Mouse (Mus musculus) CH12.LX (cell line): ENCODE data around the gene Farp1. TPM values are rescaled to one million over a fixed set of nuclear protein-coding genes. Genes with fewer than 3 reads are reported as not detected.

Experiments
- DNase-seq: peaks from one replicate; pipeline ENCODE4 v3.0.0-alpha.2; 2013; ENCODE audit errors: extremely low read depth
- H3K27ac ChIP-seq: 2 replicates; pipeline ENCODE4 v1.5.1; 2012; ENCODE audit warnings: low read depth, mild to moderate bottlenecking, control low read depth, moderate library complexity; ENCODE audit not compliant: insufficient read depth
- H3K27me3 ChIP-seq: replicated peaks from 2 replicates; pipeline ENCODE3; 2012; ENCODE audit warnings: inconsistent platforms
- H3K36me3 ChIP-seq, 2 experiments: replicated peaks in 1 of 2; 2 replicates each; pipeline versions ENCODE3 to v1.6.1; 2012; ENCODE audit warnings: inconsistent platforms in 1 of 2, low read length in 1 of 2, mild to moderate bottlenecking in 1 of 2, mixed read lengths in 1 of 2, moderate library complexity in 1 of 2; ENCODE audit not compliant: control insufficient read depth in 1 of 2, insufficient read depth in 1 of 2
- H3K4me1 ChIP-seq, 2 experiments: 2 replicates each; pipeline ENCODE4 v1.6.1; 2012; ENCODE audit warnings: inconsistent platforms in 1 of 2, moderate library complexity in 1 of 2; ENCODE audit not compliant: insufficient read depth in 2 of 2, control insufficient read depth in 1 of 2
- H3K4me2 ChIP-seq: 2 replicates; pipeline ENCODE4 v1.6.1; 2012; ENCODE audit warnings: low read depth, mild to moderate bottlenecking, control low read depth; ENCODE audit not compliant: poor library complexity, insufficient read depth, severe bottlenecking
- H3K4me3 ChIP-seq, 3 experiments: fragments of 150-350 bp in 1 of 3; sonication (generic) in 1 of 3; replicated peaks in 1 of 3; 2 replicates each; pipeline versions ENCODE3 to v1.5.1; 2011 to 2012; ENCODE audit warnings: low read depth in 2 of 3, low read length in 2 of 3, mild to moderate bottlenecking in 2 of 3, moderate library complexity in 2 of 3, control low read depth in 1 of 3, improper control_type of control experiment in 1 of 3, inconsistent platforms in 1 of 3, mixed read lengths in 1 of 3; ENCODE audit not compliant: poor library complexity in 1 of 3
- H3K79me2 ChIP-seq: replicated peaks from 2 replicates; pipeline ENCODE4 v1.6.1; 2012; ENCODE audit warnings: mild to moderate bottlenecking, moderate library complexity; ENCODE audit not compliant: control insufficient read depth, poor library complexity, insufficient read depth, severe bottlenecking; ENCODE audit errors: extremely low read depth
- H3K9ac ChIP-seq: 2 replicates; pipeline ENCODE4 v1.6.1; 2012; ENCODE audit warnings: low read depth, mild to moderate bottlenecking, control low read depth, moderate library complexity; ENCODE audit not compliant: insufficient read depth
- H3K9me3 ChIP-seq: replicated peaks from 2 replicates; pipeline ENCODE3; 2012; ENCODE audit warnings: low read length, inconsistent platforms, mixed read lengths
- BHLHE40 ChIP-seq: IDR thresholded peaks from 2 replicates; pipeline ENCODE4 v1.6.1; 2011; ENCODE audit warnings: mild to moderate bottlenecking, low read depth, low read length, improper control_type of control experiment
- CTCF ChIP-seq, 2 experiments: IDR thresholded peaks in 1 of 2; conservative IDR thresholded peaks in 1 of 2; 2 replicates each; pipeline ENCODE4 v1.5.1; 2011 to 2012; ENCODE audit warnings: low read depth in 2 of 2, low read length in 2 of 2, improper control_type of control experiment in 1 of 2, inconsistent platforms in 1 of 2, mild to moderate bottlenecking in 1 of 2, moderate library complexity in 1 of 2
- ELF1 ChIP-seq: IDR thresholded peaks from 2 replicates; pipeline ENCODE4 v1.6.1; 2014; ENCODE audit warnings: low read depth, mild to moderate bottlenecking, inconsistent platforms, low read length, improper control_type of control experiment
- GABPA ChIP-seq: IDR thresholded peaks from 2 replicates; pipeline ENCODE4 v1.6.1; 2012; ENCODE audit warnings: low read depth, low read length, improper control_type of control experiment, inconsistent platforms; ENCODE audit not compliant: insufficient replicate concordance
- HCFC1 ChIP-seq: IDR thresholded peaks from 2 replicates; pipeline ENCODE4 v1.6.1; 2012; ENCODE audit warnings: low read depth, mild to moderate bottlenecking, inconsistent platforms, low read length, improper control_type of control experiment
- IRF4 ChIP-seq: IDR thresholded peaks from 2 replicates; pipeline ENCODE4 v1.6.1; 2014; ENCODE audit warnings: low read depth, mild to moderate bottlenecking, inconsistent platforms, low read length, improper control_type of control experiment
- JUND ChIP-seq: conservative IDR thresholded peaks from 2 replicates; pipeline ENCODE4 v1.6.1; 2011; ENCODE audit warnings: low read depth, low read length, improper control_type of control experiment
- KAT2A ChIP-seq: IDR thresholded peaks from 2 replicates; pipeline ENCODE4 v1.6.1; 2012; ENCODE audit warnings: low read length, improper control_type of control experiment, inconsistent platforms; ENCODE audit not compliant: insufficient replicate concordance
- MAFK ChIP-seq: IDR thresholded peaks from 2 replicates; pipeline ENCODE4 v1.6.1; 2011; ENCODE audit warnings: low read length, improper control_type of control experiment; ENCODE audit not compliant: insufficient replicate concordance
- MAX ChIP-seq: IDR thresholded peaks from 2 replicates; pipeline ENCODE4 v1.6.1; 2011; ENCODE audit warnings: low read length, improper control_type of control experiment
- MAZ ChIP-seq: IDR thresholded peaks from 2 replicates; pipeline ENCODE4 v1.6.1; 2012; ENCODE audit warnings: low read depth, mild to moderate bottlenecking, inconsistent platforms, low read length, improper control_type of control experiment, moderate library complexity
- MXI1 ChIP-seq: IDR thresholded peaks from 2 replicates; pipeline ENCODE4 v1.6.1; 2011; ENCODE audit warnings: mild to moderate bottlenecking, low read depth, low read length, improper control_type of control experiment
- NELFE ChIP-seq: IDR thresholded peaks from 2 replicates; pipeline ENCODE4 v1.6.1; 2011; ENCODE audit warnings: low read depth, low read length, improper control_type of control experiment
- NRF1 ChIP-seq: IDR thresholded peaks from 2 replicates; pipeline ENCODE4 v1.6.1; 2014; ENCODE audit warnings: low read depth, mild to moderate bottlenecking, inconsistent platforms, low read length, improper control_type of control experiment, moderate library complexity
- POLR2AphosphoS2 ChIP-seq: IDR thresholded peaks from 2 replicates; pipeline ENCODE4 v1.6.1; 2011; ENCODE audit warnings: low read depth, low read length, improper control_type of control experiment
- RAD21 ChIP-seq: IDR thresholded peaks from 2 replicates; pipeline ENCODE4 v1.6.1; 2011; ENCODE audit warnings: low read depth, mild to moderate bottlenecking, low read length, improper control_type of control experiment, moderate library complexity
- SIN3A ChIP-seq: IDR thresholded peaks from 2 replicates; pipeline ENCODE4 v1.6.1; 2012; ENCODE audit warnings: low read length, improper control_type of control experiment, inconsistent platforms
- TBP ChIP-seq: conservative IDR thresholded peaks from 2 replicates; pipeline ENCODE4 v1.6.1; 2011; ENCODE audit warnings: low read depth, low read length, improper control_type of control experiment
- UBTF ChIP-seq: IDR thresholded peaks from 2 replicates; pipeline ENCODE4 v1.6.1; 2012; ENCODE audit warnings: low read depth, mild to moderate bottlenecking, inconsistent platforms, low read length, improper control_type of control experiment, moderate library complexity
- USF1 ChIP-seq: IDR thresholded peaks from 2 replicates; pipeline ENCODE4 v1.6.1; 2014; ENCODE audit warnings: low read depth, mild to moderate bottlenecking, inconsistent platforms, low read length, improper control_type of control experiment
- USF2 ChIP-seq: conservative IDR thresholded peaks from 2 replicates; pipeline ENCODE4 v1.6.1; 2011; ENCODE audit warnings: low read depth, low read length, improper control_type of control experiment
- ZKSCAN1 ChIP-seq: IDR thresholded peaks from 2 replicates; pipeline ENCODE4 v1.6.1; 2012; ENCODE audit warnings: low read depth, inconsistent platforms, low read length, improper control_type of control experiment, borderline replicate concordance
- ZMIZ1 ChIP-seq: IDR thresholded peaks from 2 replicates; pipeline ENCODE4 v1.6.1; 2012; ENCODE audit warnings: low read depth, mild to moderate bottlenecking, inconsistent platforms, low read length, improper control_type of control experiment
- dilution Hi-C: fragments of 300-500 bp; cut with MboI; formaldehyde crosslinking; loops from 2 replicates; pipeline ENCODE4 v1.14.3; 2020; ENCODE audit warnings: low sequenced_read_pairs; ENCODE audit not compliant: extremely low pct_unique_long_range_greater_than_20kb, extremely low pct_ligation_motif_present
- in situ Hi-C: fragments of 300-500 bp; cut with MboI; formaldehyde crosslinking; loops from 3 replicates; pipeline ENCODE4 v1.14.3; 2019; ENCODE audit warnings: low sequenced_read_pairs, low pct_ligation_motif_present, low pct_unique_long_range_greater_than_20kb, mixed read lengths
- polyA plus RNA-seq: library from polyadenylated mRNA; unstranded; fragments of >175 nt; gene quantifications from 2 replicates; pipeline ENCODE4 v1.2.1, GENCODE M21; 2012; ENCODE audit warnings: low read depth; ENCODE audit not compliant: insufficient read length
- total RNA-seq, 2 experiments: library from RNA; depleted of rRNA; stranded (reverse); fragments of 300-350 nt in 1 of 2; fragments of >200 nt in 1 of 2; gene quantifications; 2 replicates each; pipeline ENCODE4 v1.2.3; 2012 to 2014

Farp1 gene
- total and polyA plus RNA-seq, 3 experiments: 2.4 to 10.3 (median 2.5) TPM

DNA sequence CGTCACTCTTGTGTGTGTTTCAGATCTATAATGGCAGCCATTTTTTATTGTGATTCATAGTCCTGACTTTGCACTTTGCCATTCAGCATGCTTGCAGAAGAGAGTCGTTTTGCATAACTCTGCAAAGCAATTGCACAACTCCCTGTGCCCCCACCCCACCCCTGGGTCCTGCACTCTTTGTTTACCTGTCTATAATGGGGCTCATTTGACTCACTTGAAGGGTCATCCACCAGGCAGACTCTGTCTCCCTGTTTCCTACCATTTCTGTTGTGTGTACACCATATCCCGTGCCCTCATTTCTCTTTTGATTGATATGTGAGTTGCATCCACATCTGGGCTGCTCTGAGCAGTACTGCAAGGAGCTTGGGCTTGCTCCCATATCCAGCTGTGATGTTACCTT lies 175.3 kb downstream of the Farp1 start:
- no peak for DNase-seq
- no peak overlapping the region for H3K9ac ChIP-seq
- H3K4me1 ChIP-seq: no peaks in the 10 kb centered on the region
- H3K9me3 ChIP-seq: no peaks in the 10 kb centered on the region
- TF ChIP-seq NELFE (no peak), GABPA (no peak), MAZ (no peak), MXI1 (no peak), ELF1 (no peak), NRF1 (no peak), USF2 (no peak)
- dilution Hi-C loops: no loop called here
- no peak overlapping the region for H3K27ac ChIP-seq
- no peak overlapping the region for H3K4me3 ChIP-seq
- H3K36me3 ChIP-seq: peaks cover 6 to 35% of the 10 kb centered on the region in 2 experiments
- H3K27me3 ChIP-seq: no peaks in the 10 kb centered on the region
- H3K4me2 ChIP-seq: no peak overlapping the region
- in situ Hi-C loops: no loop called here
- no peaks in the 10 kb centered on the region for H3K79me2 ChIP-seq

GRCm38 (mm10) chr14:121213650-121214049 lies 178.7 kb downstream of the Farp1 start:
- H3K9ac ChIP-seq: no peak overlapping the region
- dilution Hi-C loops (no loop called here), in situ Hi-C loops (no loop called here)
- peaks cover 6 to 26% of the 10 kb centered on the region in 2 experiments for H3K36me3 ChIP-seq
- no peak overlapping the region for H3K4me2 ChIP-seq
- TF ChIP-seq MXI1: no peak
- no peak for TF ChIP-seq CTCF (conservative IDR thresholded peaks at IDR 0.05 in 1 of 2, IDR thresholded peaks at IDR 0.05 in 1 of 2; ENCODE audit: low read depth in 2 of 2, low read length in 2 of 2)
- no peak for TF ChIP-seq ZKSCAN1
- TF ChIP-seq RAD21: no peak; the same call in 1 of the 2 replicates
- no peak for TF ChIP-seq USF2
- no peak for TF ChIP-seq MAFK
- no peak for TF ChIP-seq POLR2AphosphoS2
- TF ChIP-seq UBTF: no peak
- no peak for TF ChIP-seq ELF1
- no peak for TF ChIP-seq USF1
- DNase-seq: no peak
- H3K9me3 ChIP-seq: no peaks in the 10 kb centered on the region
- H3K4me3 ChIP-seq: no peak overlapping the region
- H3K27me3 ChIP-seq: no peaks in the 10 kb centered on the region
- no peaks in the 10 kb centered on the region for H3K79me2 ChIP-seq
- no peak overlapping the region for H3K27ac ChIP-seq
- no peaks in the 10 kb centered on the region for H3K4me1 ChIP-seq

DNA sequence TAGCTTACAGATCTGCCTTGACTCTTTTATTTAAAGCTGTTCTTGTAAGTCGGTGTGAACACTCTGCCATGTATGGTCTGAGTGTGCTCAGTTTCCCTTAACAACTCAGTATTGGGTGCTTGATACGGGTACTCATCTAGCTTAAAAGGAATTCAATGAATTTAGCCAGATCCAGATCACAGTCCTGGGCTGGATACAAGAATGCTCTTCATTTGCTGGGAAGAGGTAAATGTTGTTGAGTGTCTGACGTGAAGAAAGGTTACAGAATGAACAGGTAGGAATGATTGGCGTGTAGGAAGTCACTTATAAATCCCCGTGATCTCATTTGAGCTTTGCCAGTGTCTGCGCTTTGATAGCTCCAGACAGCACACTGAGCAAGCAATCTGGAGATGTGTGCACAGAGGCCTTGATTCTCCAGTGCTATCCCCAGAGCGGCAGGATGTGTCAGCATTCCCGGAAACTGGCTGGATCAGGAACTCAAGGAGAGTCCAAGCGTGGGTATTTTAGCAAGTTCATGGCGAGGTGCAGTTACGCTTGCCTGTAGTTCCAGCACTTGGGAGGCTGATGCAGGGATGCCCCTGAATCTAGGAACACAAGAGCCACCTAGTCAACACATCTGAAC lies 179.7 kb downstream of the Farp1 start:
- H3K36me3 ChIP-seq: peaks cover 6 to 21% of the 10 kb centered on the region in 2 experiments
- DNase-seq: no peak
- dilution Hi-C loops: no loop called here
- no peaks in the 10 kb centered on the region for H3K4me1 ChIP-seq
- H3K4me2 ChIP-seq: no peak overlapping the region
- no peak overlapping the region for H3K27ac ChIP-seq
- no peaks in the 10 kb centered on the region for H3K27me3 ChIP-seq
- in situ Hi-C loops: no loop called here
- no peak for TF ChIP-seq ZMIZ1
- TF ChIP-seq IRF4: no peak
- TF ChIP-seq BHLHE40: no peak
- TF ChIP-seq TBP: no peak
- TF ChIP-seq GABPA: no peak
- no peak for TF ChIP-seq RAD21
- no peak for TF ChIP-seq JUND
- TF ChIP-seq MAX: no peak
- no peak for TF ChIP-seq HCFC1
- TF ChIP-seq NRF1: no peak
- TF ChIP-seq KAT2A: no peak
- no peak for TF ChIP-seq SIN3A
- no peaks in the 10 kb centered on the region for H3K79me2 ChIP-seq
- no peak overlapping the region for H3K4me3 ChIP-seq
- no peaks in the 10 kb centered on the region for H3K9me3 ChIP-seq
- no peak overlapping the region for H3K9ac ChIP-seq
